Mouse (Mus musculus) cerebellum, adult 9-11 months (tissue): Measurements from ENCODE around the gene Gm5849.
"Not testable (repeated sequence)": the region's sequence is repeated elsewhere in the genome, so short reads cannot be mapped to it uniquely, and the experiment has no call there.

Experiments
- DNase-seq: peaks from one replicate; pipeline ENCODE4 v3.0.0; 2022

The Gm5849 gene

GRCm38 (mm10) chr3:90777776-90778175, at the start of gene Gm5849:
TSS of gene Gm5849 (minus strand) at chr3:90777876.
- not testable (repeated sequence) for DNase-seq

GRCm38 (mm10) chr3:90749658-90750057, 28.0 kb downstream of the Gm5849 start:
- DNase-seq: no peak

- DNase-seq: no peak
Measured at GRCm38 (mm10) chr3:90726606-90727005, 51.1 kb downstream of the Gm5849 start, which contains the start of gene Pglyrp4. TSS of gene Pglyrp4 (plus strand) at chr3:90726906.
